Mouse (Mus musculus): ENCODE data around the gene Defa31. TPM values are rescaled to one million over a fixed set of nuclear protein-coding genes. Genes with fewer than 3 reads are reported as not detected.
"Not testable (repeated sequence)": the region's sequence is repeated elsewhere in the genome, so short reads cannot be mapped to it uniquely, and the experiment has no call there.

Gene Defa31
- polyA plus RNA-seq (2015; fragmentation: Nextera tagmentation; extraction: Ambion mirVana) = not detected in 2 replicates

DNA sequence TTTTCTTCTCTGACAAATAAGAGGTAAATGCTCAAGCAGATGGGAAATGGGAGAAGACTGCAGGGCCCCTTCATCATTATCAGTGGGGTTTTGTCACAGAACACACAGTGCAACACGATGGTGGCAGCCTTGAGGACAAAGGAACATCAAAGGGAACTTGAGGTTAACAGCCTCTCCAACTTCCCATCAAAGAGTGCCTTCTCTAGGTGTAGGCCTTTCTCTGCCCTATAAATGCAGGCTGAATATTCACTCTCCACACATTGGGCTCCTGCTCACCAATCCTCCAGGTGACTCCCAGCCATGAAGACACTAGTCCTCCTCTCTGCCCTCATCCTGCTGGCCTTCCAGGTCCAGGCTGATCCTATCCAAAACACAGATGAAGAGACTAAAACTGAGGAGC, at the start of gene Defa31:
Gene Defa31 (plus strand): TSS at position 301 of the 400 bp plus-strand sequence.
- not testable (repeated sequence) for H3K4me1 ChIP-seq (ENCODE audit: insufficient read depth, low read depth, low read length); H3K4me2 ChIP-seq (replicated peaks; ENCODE audit: low read depth, low read length); H3K9ac ChIP-seq (replicated peaks; ENCODE audit: low read depth); H3K36me3 ChIP-seq (ENCODE audit: insufficient read depth, low read length); H3K4me3 ChIP-seq (ENCODE audit: low read depth, low read length); H3K27ac ChIP-seq (ENCODE audit: low read length); ATAC-seq; DNase-seq (ENCODE audit: low spot score); H3K27me3 ChIP-seq (replicated peaks; ENCODE audit: insufficient read depth, low read length); H3K9me3 ChIP-seq (ENCODE audit: low read length)
- WGBS = no CpG with 5 or more reads among the region's 1 CpGs

DNA sequence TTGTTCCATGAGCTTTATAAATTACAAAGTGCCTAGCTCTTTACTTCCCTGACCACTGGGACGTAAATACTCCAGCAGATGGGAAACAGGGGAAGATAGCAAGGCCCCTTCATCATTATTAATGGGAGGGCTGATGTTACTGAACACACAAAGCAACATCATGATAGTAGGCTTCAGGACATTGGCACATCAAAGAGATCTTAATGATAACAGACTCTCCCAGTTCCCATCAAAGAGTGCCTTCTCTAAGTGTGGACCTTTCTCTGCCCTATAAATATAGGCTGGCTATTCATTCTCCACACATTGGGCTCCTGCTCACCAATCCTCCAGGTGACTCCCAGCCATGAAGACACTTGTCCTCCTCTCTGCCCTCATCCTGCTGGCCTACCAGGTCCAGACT, 29.4 kb upstream of the Defa31 start, which contains the start of gene Defa22:
Gene Defa22 (plus strand): TSS at position 301 of the 400 bp plus-strand sequence.
- H3K4me3 ChIP-seq (ENCODE audit: low read depth, low read length); H3K4me2 ChIP-seq (replicated peaks; ENCODE audit: low read depth, low read length); H3K27me3 ChIP-seq (replicated peaks; ENCODE audit: insufficient read depth, low read length); H3K27ac ChIP-seq (ENCODE audit: low read length); H3K9ac ChIP-seq (replicated peaks; ENCODE audit: low read depth); H3K4me1 ChIP-seq (ENCODE audit: insufficient read depth, low read depth, low read length); DNase-seq (ENCODE audit: low spot score); H3K36me3 ChIP-seq (ENCODE audit: insufficient read depth, low read length); ATAC-seq; H3K9me3 ChIP-seq (ENCODE audit: low read length): not testable (repeated sequence)
- WGBS = no CpG with 5 or more reads among the region's 1 CpGs

DNA sequence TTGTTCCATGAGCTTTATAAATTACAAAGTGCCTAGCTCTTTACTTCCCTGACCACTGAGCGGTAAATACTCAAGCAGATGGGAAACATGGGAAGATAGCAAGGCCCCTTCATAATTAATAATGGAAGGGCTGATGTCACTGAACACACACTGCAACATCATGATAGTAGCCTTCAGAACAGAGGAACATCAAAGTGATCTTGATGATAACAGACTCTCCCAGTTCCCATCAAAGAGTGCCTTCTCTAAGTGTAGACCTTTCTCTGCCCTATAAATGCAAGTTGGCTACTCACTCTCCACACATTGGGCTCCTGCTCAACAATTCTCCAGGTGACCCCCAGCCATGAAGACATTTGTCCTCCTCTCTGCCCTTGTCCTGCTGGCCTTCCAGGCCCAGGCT, 9.8 kb downstream of the Defa31 start, which contains the start of gene Gm15293:
Gene Gm15293 (plus strand): TSS at position 301 of the 400 bp plus-strand sequence.
- H3K4me3 ChIP-seq (ENCODE audit: low read depth, low read length); H3K27me3 ChIP-seq (replicated peaks; ENCODE audit: insufficient read depth, low read length); H3K36me3 ChIP-seq (ENCODE audit: insufficient read depth, low read length); H3K4me1 ChIP-seq (ENCODE audit: insufficient read depth, low read depth, low read length); H3K27ac ChIP-seq (ENCODE audit: low read length); H3K4me2 ChIP-seq (replicated peaks; ENCODE audit: low read depth, low read length); ATAC-seq; H3K9ac ChIP-seq (replicated peaks; ENCODE audit: low read depth); H3K9me3 ChIP-seq (ENCODE audit: low read length); DNase-seq (ENCODE audit: low spot score): not testable (repeated sequence)
- no CpG with 5 or more reads among the region's 1 CpGs for WGBS

Other genes starting within 250 kb of the Defa31 start
- not detected in 2 replicates for gene AY761185, start 246.9 kb upstream of the Defa31 start, polyA plus RNA-seq (2015; fragmentation: Nextera tagmentation; extraction: Ambion mirVana)
- gene Defa21, start 166.1 kb upstream of the Defa31 start, polyA plus RNA-seq (2015; fragmentation: Nextera tagmentation; extraction: Ambion mirVana) = not detected in 2 replicates
- gene Defa23, start 136.6 kb upstream of the Defa31 start, polyA plus RNA-seq (2015; fragmentation: Nextera tagmentation; extraction: Ambion mirVana) = not detected in 2 replicates
- gene Defa35, start 126.6 kb upstream of the Defa31 start, polyA plus RNA-seq (2015; fragmentation: Nextera tagmentation; extraction: Ambion mirVana) = not detected in 2 replicates
- not detected in 2 replicates for gene Defa25, start 107.2 kb upstream of the Defa31 start, polyA plus RNA-seq (2015; fragmentation: Nextera tagmentation; extraction: Ambion mirVana)
- not detected in 2 replicates for gene Gm14851, start 95.6 kb upstream of the Defa31 start, polyA plus RNA-seq (2015; fragmentation: Nextera tagmentation; extraction: Ambion mirVana)
- gene Defa30, start 57.0 kb upstream of the Defa31 start, polyA plus RNA-seq (2015; fragmentation: Nextera tagmentation; extraction: Ambion mirVana) = not detected in 2 replicates
- gene Defa22, start 29.3 kb upstream of the Defa31 start, polyA plus RNA-seq (2015; fragmentation: Nextera tagmentation; extraction: Ambion mirVana) = not detected in 2 replicates
- not detected in 2 replicates for gene Gm15293, start 9.9 kb downstream of the Defa31 start, polyA plus RNA-seq (2015; fragmentation: Nextera tagmentation; extraction: Ambion mirVana)
- not detected in 2 replicates for gene Gm15292, start 58.1 kb downstream of the Defa31 start, polyA plus RNA-seq (2015; fragmentation: Nextera tagmentation; extraction: Ambion mirVana)
- not detected in 2 replicates for gene Defa27, start 123.9 kb downstream of the Defa31 start, polyA plus RNA-seq (2015; fragmentation: Nextera tagmentation; extraction: Ambion mirVana)
- gene Defa29, start 135.4 kb downstream of the Defa31 start, polyA plus RNA-seq (2015; fragmentation: Nextera tagmentation; extraction: Ambion mirVana) = not detected in 2 replicates
- not detected in 2 replicates for gene Defa2, start 186.9 kb downstream of the Defa31 start, polyA plus RNA-seq (2015; fragmentation: Nextera tagmentation; extraction: Ambion mirVana)
- not detected in 2 replicates for gene Defa33, start 200.2 kb downstream of the Defa31 start, polyA plus RNA-seq (2015; fragmentation: Nextera tagmentation; extraction: Ambion mirVana)
- gene Defa36, start 235.8 kb downstream of the Defa31 start, polyA plus RNA-seq (2015; fragmentation: Nextera tagmentation; extraction: Ambion mirVana) = not detected in 2 replicates

Data from lung, postnatal 0 days (tissue).